Mouse (Mus musculus): ENCODE results near the gene Pnmal1. TPM values are rescaled to one million over a fixed set of nuclear protein-coding genes. Genes with fewer than 3 reads are reported as not detected.

The Pnmal1 gene
- 2.9 and 3.6 TPM in 2 replicates for polyA plus RNA-seq (2015; fragmentation: Nextera tagmentation; extraction: Ambion mirVana)

- Histone ChIP-seq H3K27ac (no peak within 1 kb of the TSS), H3K4me3 (replicated peaks) (no peak within 1 kb of the TSS), H3K4me2 (no peak within 1 kb of the TSS), H3K9ac (no peak within 1 kb of the TSS), H3K27me3 (replicated peaks) (no peaks in the 10 kb centered on the region), H3K4me1 (peaks cover 4% of the 10 kb centered on the region; the same call in 1 of the 2 replicates), H3K9me3 (no peaks in the 10 kb centered on the region), H3K36me3 (no peaks in the 10 kb centered on the region)
- WGBS: 23% methylated on average over 17 of the region's 17 CpGs
- ATAC-seq (ENCODE audit: insufficient read depth, low FRiP score, low read depth): peak; percentile 53; the same call in 1 of the 2 replicates
Measured at GRCm38 (mm10) chr7:16959539-16960187, at the start of gene Pnmal1. Gene Pnmal1, plus strand, starts transcription at chr7:16959679.

- Histone ChIP-seq H3K27ac (0 out of 2 replicates have a peak overlapping the region, but pooled peaks have one; percentile 5), H3K4me2 (no peak overlapping the region), H3K9me3 (no peaks in the 10 kb centered on the region), H3K4me3 (replicated peaks) (no peak overlapping the region), H3K36me3 (peaks cover 11% of the 10 kb centered on the region; the same call in 1 of the 2 replicates), H3K9ac (no peak overlapping the region), H3K27me3 (replicated peaks) (no peaks in the 10 kb centered on the region), H3K4me1 (peaks cover 38% of the 10 kb centered on the region)
- ATAC-seq (ENCODE audit: insufficient read depth, low FRiP score, low read depth): no peak
- WGBS: 27% methylated on average over 10 of the region's 10 CpGs
Measured at GRCm38 (mm10) chr7:16909909-16910308, 49.6 kb upstream of the Pnmal1 start.

GRCm38 (mm10) chr7:16911904-16912303 is 47.6 kb upstream of the Pnmal1 start:
- H3K36me3 ChIP-seq: peaks cover 27% of the 10 kb centered on the region
- H3K9me3 ChIP-seq: no peaks in the 10 kb centered on the region
- H3K9ac ChIP-seq: no peak overlapping the region
- no peak for ATAC-seq (ENCODE audit: insufficient read depth, low FRiP score, low read depth)
- H3K27ac ChIP-seq: no peak overlapping the region
- no peak overlapping the region for H3K4me3 ChIP-seq (replicated peaks)
- WGBS: 82% methylated on average over 3 of the region's 3 CpGs
- no peaks in the 10 kb centered on the region for H3K27me3 ChIP-seq (replicated peaks)
- peaks cover 24% of the 10 kb centered on the region for H3K4me1 ChIP-seq
- no peak overlapping the region for H3K4me2 ChIP-seq

GRCm38 (mm10) chr7:16912360-16912759 is 47.1 kb upstream of the Pnmal1 start:
- Histone ChIP-seq H3K27ac (no peak overlapping the region), H3K9ac (no peak overlapping the region), H3K9me3 (no peaks in the 10 kb centered on the region), H3K36me3 (peaks cover 32% of the 10 kb centered on the region), H3K4me2 (no peak overlapping the region), H3K4me3 (replicated peaks) (no peak overlapping the region), H3K27me3 (replicated peaks) (no peaks in the 10 kb centered on the region), H3K4me1 (peaks cover 23% of the 10 kb centered on the region)
- no peak for ATAC-seq (ENCODE audit: insufficient read depth, low FRiP score, low read depth)
- 62% methylated on average over 6 of the region's 6 CpGs for WGBS

- H3K9me3 ChIP-seq: no peaks in the 10 kb centered on the region
- 29% methylated on average over 10 of the region's 10 CpGs for WGBS
- H3K4me3 ChIP-seq (replicated peaks): no peak overlapping the region
- ATAC-seq (ENCODE audit: insufficient read depth, low FRiP score, low read depth): 0 out of 2 replicates have a peak, but pooled peaks have one; percentile 15
- H3K27ac ChIP-seq: no peak overlapping the region; the same call in 1 of the 2 replicates
- H3K27me3 ChIP-seq (replicated peaks): no peaks in the 10 kb centered on the region
- peaks cover 47% of the 10 kb centered on the region for H3K36me3 ChIP-seq
- H3K9ac ChIP-seq: no peak overlapping the region; the same call in 1 of the 2 replicates
- H3K4me1 ChIP-seq: peaks cover 15% of the 10 kb centered on the region
- H3K4me2 ChIP-seq: no peak overlapping the region
Measured at GRCm38 (mm10) chr7:16913806-16914452, 45.5 kb upstream of the Pnmal1 start.

- no peak for ATAC-seq (ENCODE audit: insufficient read depth, low FRiP score, low read depth)
- 80% methylated on average over 18 of the region's 18 CpGs for WGBS
- peaks cover 47% of the 10 kb centered on the region for H3K36me3 ChIP-seq
Measured at GRCm38 (mm10) chr7:16914453-16915343, 44.8 kb upstream of the Pnmal1 start.

GRCm38 (mm10) chr7:16915461-16916340 is 43.8 kb upstream of the Pnmal1 start:
- no peaks in the 10 kb centered on the region for H3K9me3 ChIP-seq
- no peak overlapping the region for H3K9ac ChIP-seq
- no peak overlapping the region for H3K4me2 ChIP-seq
- H3K27me3 ChIP-seq (replicated peaks): no peaks in the 10 kb centered on the region
- H3K4me3 ChIP-seq (replicated peaks): no peak overlapping the region
- H3K27ac ChIP-seq: no peak overlapping the region
- peaks cover 47% of the 10 kb centered on the region for H3K36me3 ChIP-seq
- peaks cover 21% of the 10 kb centered on the region for H3K4me1 ChIP-seq
- WGBS: 91% methylated on average over 32 of the region's 32 CpGs
- no peak for ATAC-seq (ENCODE audit: insufficient read depth, low FRiP score, low read depth)

More at GRCm38 (mm10) chr7:16914453-16915343, 44.8 kb upstream of the Pnmal1 start:
- H3K4me1 ChIP-seq: peaks cover 15% of the 10 kb centered on the region
- H3K9ac ChIP-seq: no peak overlapping the region
- H3K4me2 ChIP-seq: no peak overlapping the region
- no peak overlapping the region for H3K27ac ChIP-seq
- no peaks in the 10 kb centered on the region for H3K9me3 ChIP-seq
- H3K4me3 ChIP-seq (replicated peaks): no peak overlapping the region
- no peaks in the 10 kb centered on the region for H3K27me3 ChIP-seq (replicated peaks)

GRCm38 (mm10) chr7:16916342-16917265 is 42.9 kb upstream of the Pnmal1 start:
- Histone ChIP-seq H3K4me2 (no peak overlapping the region), H3K27me3 (replicated peaks) (no peaks in the 10 kb centered on the region), H3K36me3 (peaks cover 47% of the 10 kb centered on the region), H3K4me1 (peaks cover 30% of the 10 kb centered on the region), H3K4me3 (replicated peaks) (no peak overlapping the region), H3K9me3 (no peaks in the 10 kb centered on the region), H3K9ac (no peak overlapping the region), H3K27ac (no peak overlapping the region)
- no peak for ATAC-seq (ENCODE audit: insufficient read depth, low FRiP score, low read depth)
- WGBS: 77% methylated on average over 30 of the region's 30 CpGs

GRCm38 (mm10) chr7:16917447-16917846 is 42.0 kb upstream of the Pnmal1 start:
- WGBS: 59% methylated on average over 11 of the region's 11 CpGs
- no peaks in the 10 kb centered on the region for H3K9me3 ChIP-seq
- no peaks in the 10 kb centered on the region for H3K27me3 ChIP-seq (replicated peaks)
- no peak overlapping the region for H3K27ac ChIP-seq
- no peak overlapping the region for H3K9ac ChIP-seq
- peaks cover 39% of the 10 kb centered on the region for H3K4me1 ChIP-seq
- no peak overlapping the region for H3K4me3 ChIP-seq (replicated peaks)
- ATAC-seq (ENCODE audit: insufficient read depth, low FRiP score, low read depth): no peak
- peaks cover 47% of the 10 kb centered on the region for H3K36me3 ChIP-seq
- no peak overlapping the region for H3K4me2 ChIP-seq

GRCm38 (mm10) chr7:16918014-16918413 is 41.5 kb upstream of the Pnmal1 start:
- no peak for ATAC-seq (ENCODE audit: insufficient read depth, low FRiP score, low read depth)
- peaks cover 47% of the 10 kb centered on the region for H3K36me3 ChIP-seq
- 75% methylated on average over 9 of the region's 9 CpGs for WGBS
- no peaks in the 10 kb centered on the region for H3K27me3 ChIP-seq (replicated peaks)
- H3K9me3 ChIP-seq: no peaks in the 10 kb centered on the region
- no peak overlapping the region for H3K9ac ChIP-seq
- no peak overlapping the region for H3K27ac ChIP-seq
- H3K4me1 ChIP-seq: peaks cover 44% of the 10 kb centered on the region
- no peak overlapping the region for H3K4me2 ChIP-seq
- H3K4me3 ChIP-seq (replicated peaks): no peak overlapping the region

Data from stomach, embryonic 15.5 days (tissue).